Mouse (Mus musculus): Measurements from ENCODE around the gene Otof. TPM values are rescaled to one million over a fixed set of nuclear protein-coding genes. Genes with fewer than 3 reads are reported as not detected.

Gene Otof
- polyA plus RNA-seq, 1 experiment from 2014 or later = 0.47 TPM

DNA sequence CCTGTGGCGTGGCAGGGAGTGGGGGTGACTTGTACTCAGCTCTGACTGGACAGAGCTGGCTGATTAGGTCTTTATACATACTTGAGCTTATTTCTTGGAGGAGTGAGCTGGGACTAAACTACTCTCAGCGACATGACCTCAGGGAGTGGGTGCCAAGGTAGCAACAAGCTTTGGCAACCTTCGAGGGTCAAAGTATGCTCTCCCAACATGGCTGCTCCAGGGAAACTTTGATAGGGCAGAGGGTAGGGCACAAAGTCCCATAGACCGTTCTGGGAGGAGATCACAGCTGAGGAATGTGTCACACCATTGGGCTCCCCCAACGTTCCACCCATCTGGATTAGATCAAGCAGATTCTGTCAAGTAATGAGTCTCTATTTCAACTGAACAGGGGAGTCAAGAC lies 22.9 kb upstream of the Otof start:
- H3K36me3 ChIP-seq (ENCODE audit: control insufficient read depth, insufficient read depth, low read length) = no peaks in the 10 kb centered on the region
- H3K27ac ChIP-seq (replicated peaks; ENCODE audit: low read depth, low read length) = no peak overlapping the region
- no peak overlapping the region for H3K4me3 ChIP-seq (ENCODE audit: low read depth, low read length)
- no peaks in the 10 kb centered on the region for H3K9me3 ChIP-seq (ENCODE audit: control insufficient read depth, low read length)
- H3K4me1 ChIP-seq (ENCODE audit: control insufficient read depth, insufficient read depth, low read length) = no peaks in the 10 kb centered on the region
- WGBS = 71% methylated on average over 5 of the region's 5 CpGs
- H3K9ac ChIP-seq (ENCODE audit: low read depth, low read length) = no peak overlapping the region
- no peaks in the 10 kb centered on the region for H3K27me3 ChIP-seq (replicated peaks; ENCODE audit: control insufficient read depth, insufficient read depth, low read length)
- H3K4me2 ChIP-seq (ENCODE audit: low read depth, low read length) = no peak overlapping the region
- ATAC-seq (ENCODE audit: low read depth) (no peak), DNase-seq (ENCODE audit: low spot score) (no peak)

DNA sequence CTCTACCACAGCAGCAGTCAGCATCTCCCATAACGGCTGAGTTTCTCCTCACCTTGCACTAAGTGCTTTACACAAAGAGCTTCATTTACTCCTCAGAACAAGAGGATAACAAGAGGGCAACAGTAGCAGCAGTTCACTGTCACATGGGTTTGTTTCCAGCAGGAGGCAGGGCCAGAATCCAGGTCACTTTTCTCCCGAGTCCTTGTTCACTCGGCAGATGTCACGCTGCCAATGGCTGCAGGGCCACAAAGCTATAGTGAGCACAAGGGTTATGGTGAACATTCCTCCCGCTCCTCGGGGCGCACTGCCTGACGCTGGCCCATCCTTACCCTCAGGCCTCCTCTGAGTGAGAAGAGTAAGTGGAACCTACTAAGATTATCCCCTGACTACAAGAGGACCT lies 21.8 kb upstream of the Otof start:
- H3K9ac ChIP-seq (ENCODE audit: low read depth, low read length) = no peak overlapping the region
- H3K27ac ChIP-seq (replicated peaks; ENCODE audit: low read depth, low read length) = no peak overlapping the region
- no peaks in the 10 kb centered on the region for H3K4me1 ChIP-seq (ENCODE audit: control insufficient read depth, insufficient read depth, low read length)
- 67% methylated on average over 8 of the region's 8 CpGs for WGBS
- ATAC-seq (ENCODE audit: low read depth) (no peak), DNase-seq (ENCODE audit: low spot score) (no peak)
- H3K4me2 ChIP-seq (ENCODE audit: low read depth, low read length) = no peak overlapping the region
- no peaks in the 10 kb centered on the region for H3K9me3 ChIP-seq (ENCODE audit: control insufficient read depth, low read length)
- no peaks in the 10 kb centered on the region for H3K27me3 ChIP-seq (replicated peaks; ENCODE audit: control insufficient read depth, insufficient read depth, low read length)
- no peaks in the 10 kb centered on the region for H3K36me3 ChIP-seq (ENCODE audit: control insufficient read depth, insufficient read depth, low read length)
- no peak overlapping the region for H3K4me3 ChIP-seq (ENCODE audit: low read depth, low read length)

DNA sequence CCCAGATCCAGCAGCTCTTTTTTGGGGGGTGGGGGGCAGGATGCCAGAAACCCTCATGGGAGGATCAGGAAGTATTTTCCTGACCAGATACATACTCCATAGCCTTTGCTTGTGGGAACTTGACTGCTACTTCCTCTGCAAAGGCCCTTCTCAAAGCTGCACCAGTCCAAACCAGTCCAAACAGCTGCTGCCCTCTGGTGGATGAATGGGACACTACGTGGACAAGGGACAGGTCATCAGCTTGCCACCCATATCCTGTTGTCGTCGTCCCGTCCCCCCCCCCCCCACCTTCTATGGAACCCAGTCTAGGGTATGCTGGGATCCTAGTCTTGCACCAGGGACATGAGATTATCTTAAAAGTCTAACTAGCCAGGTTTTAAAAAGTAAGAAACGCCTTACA lies 20.6 kb upstream of the Otof start:
- Histone ChIP-seq H3K27ac (replicated peaks; ENCODE audit: low read depth, low read length) (no peak overlapping the region), H3K4me1 (ENCODE audit: control insufficient read depth, insufficient read depth, low read length) (no peaks in the 10 kb centered on the region), H3K9ac (ENCODE audit: low read depth, low read length) (no peak overlapping the region), H3K9me3 (ENCODE audit: control insufficient read depth, low read length) (no peaks in the 10 kb centered on the region), H3K36me3 (ENCODE audit: control insufficient read depth, insufficient read depth, low read length) (no peaks in the 10 kb centered on the region), H3K27me3 (replicated peaks; ENCODE audit: control insufficient read depth, insufficient read depth, low read length) (no peaks in the 10 kb centered on the region), H3K4me3 (ENCODE audit: low read depth, low read length) (no peak overlapping the region), H3K4me2 (ENCODE audit: low read depth, low read length) (no peak overlapping the region)
- WGBS = 16% methylated on average over 5 of the region's 5 CpGs
- peak; percentile 67 for ATAC-seq (ENCODE audit: low read depth)
- DNase-seq (ENCODE audit: low spot score) = peak; percentile 67

DNA sequence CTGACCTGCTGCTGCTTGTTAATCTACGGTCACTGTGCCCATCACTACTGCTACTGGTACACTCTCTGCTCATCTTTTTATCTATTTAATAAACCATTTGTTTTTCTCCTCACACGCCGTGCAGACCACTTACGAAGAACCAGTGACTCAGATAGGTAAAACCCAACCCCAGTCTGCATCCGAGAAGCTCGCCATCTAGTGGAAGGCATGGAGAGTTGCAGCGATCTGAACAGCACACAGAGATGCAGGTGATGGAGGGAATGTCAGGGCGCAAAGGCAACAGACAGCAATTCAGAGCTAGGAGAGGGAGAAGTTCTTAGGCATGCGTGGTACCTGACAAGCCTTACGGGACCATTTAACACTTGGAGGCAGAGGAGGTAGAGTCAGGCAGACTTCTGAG lies 14.8 kb upstream of the Otof start:
- Histone ChIP-seq H3K4me1 (ENCODE audit: control insufficient read depth, insufficient read depth, low read length) (no peaks in the 10 kb centered on the region), H3K27me3 (replicated peaks; ENCODE audit: control insufficient read depth, insufficient read depth, low read length) (no peaks in the 10 kb centered on the region), H3K4me3 (ENCODE audit: low read depth, low read length) (no peak overlapping the region), H3K36me3 (ENCODE audit: control insufficient read depth, insufficient read depth, low read length) (no peaks in the 10 kb centered on the region), H3K4me2 (ENCODE audit: low read depth, low read length) (no peak overlapping the region), H3K27ac (replicated peaks; ENCODE audit: low read depth, low read length) (no peak overlapping the region), H3K9ac (ENCODE audit: low read depth, low read length) (no peak overlapping the region), H3K9me3 (ENCODE audit: control insufficient read depth, low read length) (no peaks in the 10 kb centered on the region)
- WGBS = 42% methylated on average over 10 of the region's 10 CpGs
- DNase-seq (ENCODE audit: low spot score) = no peak
- ATAC-seq (ENCODE audit: low read depth) = no peak

DNA sequence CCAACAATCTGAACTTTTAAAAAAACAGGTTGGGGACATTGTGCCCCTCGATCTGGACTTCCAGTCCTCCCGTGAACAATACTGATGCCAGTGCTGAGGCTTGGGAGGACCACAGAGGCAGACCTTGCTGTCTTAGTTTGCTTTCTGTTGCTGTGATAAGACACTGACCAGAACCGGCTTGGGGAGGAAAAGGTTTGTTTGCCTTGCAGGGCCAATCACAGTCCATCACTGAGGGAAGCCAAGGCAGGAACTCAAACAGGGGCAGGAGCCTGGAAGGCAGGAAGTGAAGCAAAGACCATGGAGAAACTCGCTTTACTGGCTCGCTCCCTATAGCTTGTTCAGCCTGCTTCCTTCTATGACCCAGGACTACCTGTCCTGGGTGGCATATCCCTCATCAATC lies 10.4 kb upstream of the Otof start:
- no peak overlapping the region for H3K4me2 ChIP-seq (ENCODE audit: low read depth, low read length)
- no peak overlapping the region for H3K9ac ChIP-seq (ENCODE audit: low read depth, low read length)
- no peaks in the 10 kb centered on the region for H3K36me3 ChIP-seq (ENCODE audit: control insufficient read depth, insufficient read depth, low read length)
- ATAC-seq (ENCODE audit: low read depth) (no peak), DNase-seq (ENCODE audit: low spot score) (no peak)
- no peak overlapping the region for H3K27ac ChIP-seq (replicated peaks; ENCODE audit: low read depth, low read length)
- H3K4me3 ChIP-seq (ENCODE audit: low read depth, low read length) = no peak overlapping the region
- no peaks in the 10 kb centered on the region for H3K27me3 ChIP-seq (replicated peaks; ENCODE audit: control insufficient read depth, insufficient read depth, low read length)
- H3K9me3 ChIP-seq (ENCODE audit: control insufficient read depth, low read length) = no peaks in the 10 kb centered on the region
- H3K4me1 ChIP-seq (ENCODE audit: control insufficient read depth, insufficient read depth, low read length) = no peaks in the 10 kb centered on the region
- 59% methylated on average over 5 of the region's 5 CpGs for WGBS

DNA sequence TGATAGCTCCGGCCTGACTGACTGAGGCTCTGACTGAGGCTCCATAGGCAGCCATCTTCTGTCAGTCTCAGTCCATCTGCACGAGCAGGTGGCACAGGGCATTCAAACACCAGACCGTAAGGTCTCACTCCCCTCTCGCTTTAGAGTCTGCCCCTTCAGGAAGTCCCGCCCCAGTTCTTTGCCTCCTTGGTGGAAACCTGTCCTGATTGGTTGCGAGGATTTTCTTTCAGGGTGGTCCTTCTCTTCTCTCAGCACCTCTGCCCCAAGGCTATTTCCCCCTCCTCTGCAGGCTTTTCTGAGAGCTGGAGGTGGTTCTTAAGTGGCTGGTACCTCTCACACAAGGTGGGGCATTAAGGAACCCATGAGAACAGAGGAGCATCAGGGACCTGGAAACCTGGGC lies 8.7 kb upstream of the Otof start:
- Histone ChIP-seq H3K4me2 (ENCODE audit: low read depth, low read length) (no peak overlapping the region), H3K9me3 (ENCODE audit: control insufficient read depth, low read length) (no peaks in the 10 kb centered on the region), H3K36me3 (ENCODE audit: control insufficient read depth, insufficient read depth, low read length) (no peaks in the 10 kb centered on the region), H3K9ac (ENCODE audit: low read depth, low read length) (no peak overlapping the region), H3K27ac (replicated peaks; ENCODE audit: low read depth, low read length) (no peak overlapping the region), H3K4me1 (ENCODE audit: control insufficient read depth, insufficient read depth, low read length) (peaks cover 12% of the 10 kb centered on the region), H3K27me3 (replicated peaks; ENCODE audit: control insufficient read depth, insufficient read depth, low read length) (peaks cover 16% of the 10 kb centered on the region), H3K4me3 (ENCODE audit: low read depth, low read length) (no peak overlapping the region)
- 46% methylated on average over 6 of the region's 6 CpGs for WGBS
- ATAC-seq (ENCODE audit: low read depth) (no peak), DNase-seq (ENCODE audit: low spot score) (no peak)

DNA sequence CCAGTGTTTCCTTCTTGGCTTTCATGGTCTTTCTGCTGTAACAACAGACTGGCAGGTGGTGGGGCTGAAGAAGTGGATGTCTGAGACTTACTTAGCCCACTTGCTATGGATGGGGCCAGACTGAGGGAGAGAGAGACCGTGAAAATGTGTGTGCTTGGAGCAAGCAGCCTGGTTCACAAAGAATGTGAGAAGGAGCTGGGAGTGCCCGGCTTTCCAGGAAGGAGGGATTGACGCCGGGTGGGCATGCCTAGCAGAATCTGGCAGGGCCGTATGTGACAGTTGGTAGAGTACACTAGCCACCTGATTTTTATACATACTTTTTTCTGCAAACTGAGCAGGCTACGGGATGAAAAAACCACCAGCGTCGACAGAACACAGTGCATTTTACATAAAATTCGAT lies 4.6 kb upstream of the Otof start:
- DNase-seq (ENCODE audit: low spot score) (peak; percentile 26), ATAC-seq (ENCODE audit: low read depth) (0 out of 2 replicates have a peak, but pooled peaks have one; percentile 6)
- H3K27me3 ChIP-seq (replicated peaks; ENCODE audit: control insufficient read depth, insufficient read depth, low read length) = peaks cover 23% of the 10 kb centered on the region
- no peaks in the 10 kb centered on the region for H3K9me3 ChIP-seq (ENCODE audit: control insufficient read depth, low read length)
- peak overlapping the region; percentile 43 for H3K4me2 ChIP-seq (ENCODE audit: low read depth, low read length)
- peaks cover 19% of the 10 kb centered on the region for H3K4me1 ChIP-seq (ENCODE audit: control insufficient read depth, insufficient read depth, low read length)
- H3K9ac ChIP-seq (ENCODE audit: low read depth, low read length) = peak overlapping the region; percentile 10; the same call in 1 of the 2 replicates
- 32% methylated on average over 9 of the region's 9 CpGs for WGBS
- no peak overlapping the region for H3K27ac ChIP-seq (replicated peaks; ENCODE audit: low read depth, low read length)
- peak overlapping the region; percentile 4; the same call in 1 of the 2 replicates for H3K4me3 ChIP-seq (ENCODE audit: low read depth, low read length)
- no peaks in the 10 kb centered on the region for H3K36me3 ChIP-seq (ENCODE audit: control insufficient read depth, insufficient read depth, low read length)

DNA sequence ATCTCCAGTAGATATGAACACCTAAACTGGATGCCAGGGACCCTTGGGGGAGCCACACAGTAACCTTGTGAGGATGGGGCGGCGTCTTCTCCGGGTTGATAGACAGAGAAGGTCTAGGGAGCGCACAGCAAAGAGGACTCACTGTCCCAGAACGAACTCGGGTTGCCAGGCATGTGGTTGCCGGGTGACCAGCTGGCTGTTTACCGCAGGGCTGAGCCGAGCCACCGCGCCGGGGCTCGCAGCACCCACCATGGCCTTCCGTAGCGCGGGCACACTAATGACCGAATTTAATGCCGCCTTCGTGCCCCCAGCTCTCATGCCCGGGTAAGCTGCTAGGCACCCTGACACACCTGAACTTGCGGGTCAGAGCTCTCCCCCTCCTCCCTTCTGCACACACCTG lies 4.1 kb upstream of the Otof start, which contains the start of gene 1700001C02Rik:
TSS of gene 1700001C02Rik (plus strand) at position 187 of the 400 bp plus-strand sequence.
- peak within 1 kb of the TSS; percentile 10; the same call in 1 of the 2 replicates for H3K9ac ChIP-seq (ENCODE audit: low read depth, low read length)
- H3K4me2 ChIP-seq (ENCODE audit: low read depth, low read length) = peak within 1 kb of the TSS; percentile 43
- no peaks in the 10 kb centered on the region for H3K36me3 ChIP-seq (ENCODE audit: control insufficient read depth, insufficient read depth, low read length)
- no peaks in the 10 kb centered on the region for H3K9me3 ChIP-seq (ENCODE audit: control insufficient read depth, low read length)
- 15% methylated on average over 20 of the region's 21 CpGs for WGBS
- DNase-seq (ENCODE audit: low spot score) = no peak
- H3K27ac ChIP-seq (replicated peaks; ENCODE audit: low read depth, low read length) = no peak within 1 kb of the TSS
- ATAC-seq (ENCODE audit: low read depth) = no peak
- peaks cover 19% of the 10 kb centered on the region for H3K4me1 ChIP-seq (ENCODE audit: control insufficient read depth, insufficient read depth, low read length)
- H3K4me3 ChIP-seq (ENCODE audit: low read depth, low read length) = peak within 1 kb of the TSS; percentile 4; the same call in 1 of the 2 replicates
- H3K27me3 ChIP-seq (replicated peaks; ENCODE audit: control insufficient read depth, insufficient read depth, low read length) = peaks cover 23% of the 10 kb centered on the region

DNA sequence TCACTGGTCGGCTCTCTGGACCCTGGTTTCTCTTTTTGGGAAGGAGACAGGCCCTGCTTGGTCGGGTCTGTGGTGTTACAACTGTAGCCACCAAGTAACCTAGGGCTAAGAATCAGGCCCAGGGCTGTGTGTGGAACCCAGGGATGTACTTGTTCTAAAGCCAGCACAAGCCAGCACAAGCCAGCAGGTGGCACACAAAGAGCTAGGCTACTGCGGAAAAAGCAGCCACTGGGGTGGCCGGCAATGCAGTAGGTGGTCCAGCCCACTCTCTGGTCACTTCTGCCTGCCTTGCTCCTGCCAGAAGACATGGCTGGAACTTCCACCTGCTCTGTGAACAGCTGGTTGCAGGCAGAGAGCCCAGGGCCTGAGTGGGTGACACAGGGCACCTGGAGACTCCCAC lies 1.6 kb downstream of the Otof start:
- H3K27me3 ChIP-seq (replicated peaks; ENCODE audit: control insufficient read depth, insufficient read depth, low read length) = peaks cover 5% of the 10 kb centered on the region
- ATAC-seq (ENCODE audit: low read depth) (no peak), DNase-seq (ENCODE audit: low spot score) (peak; percentile 13)
- H3K4me1 ChIP-seq (ENCODE audit: control insufficient read depth, insufficient read depth, low read length) = peaks cover 11% of the 10 kb centered on the region
- H3K4me2 ChIP-seq (ENCODE audit: low read depth, low read length) = no peak overlapping the region
- no peaks in the 10 kb centered on the region for H3K9me3 ChIP-seq (ENCODE audit: control insufficient read depth, low read length)
- 51% methylated on average over 4 of the region's 4 CpGs for WGBS
- no peaks in the 10 kb centered on the region for H3K36me3 ChIP-seq (ENCODE audit: control insufficient read depth, insufficient read depth, low read length)
- no peak overlapping the region for H3K4me3 ChIP-seq (ENCODE audit: low read depth, low read length)
- no peak overlapping the region for H3K27ac ChIP-seq (replicated peaks; ENCODE audit: low read depth, low read length)
- H3K9ac ChIP-seq (ENCODE audit: low read depth, low read length) = no peak overlapping the region
